Comparison of ENCODE assay signal across 8 mouse cellular contexts in the genomic region with DNA sequence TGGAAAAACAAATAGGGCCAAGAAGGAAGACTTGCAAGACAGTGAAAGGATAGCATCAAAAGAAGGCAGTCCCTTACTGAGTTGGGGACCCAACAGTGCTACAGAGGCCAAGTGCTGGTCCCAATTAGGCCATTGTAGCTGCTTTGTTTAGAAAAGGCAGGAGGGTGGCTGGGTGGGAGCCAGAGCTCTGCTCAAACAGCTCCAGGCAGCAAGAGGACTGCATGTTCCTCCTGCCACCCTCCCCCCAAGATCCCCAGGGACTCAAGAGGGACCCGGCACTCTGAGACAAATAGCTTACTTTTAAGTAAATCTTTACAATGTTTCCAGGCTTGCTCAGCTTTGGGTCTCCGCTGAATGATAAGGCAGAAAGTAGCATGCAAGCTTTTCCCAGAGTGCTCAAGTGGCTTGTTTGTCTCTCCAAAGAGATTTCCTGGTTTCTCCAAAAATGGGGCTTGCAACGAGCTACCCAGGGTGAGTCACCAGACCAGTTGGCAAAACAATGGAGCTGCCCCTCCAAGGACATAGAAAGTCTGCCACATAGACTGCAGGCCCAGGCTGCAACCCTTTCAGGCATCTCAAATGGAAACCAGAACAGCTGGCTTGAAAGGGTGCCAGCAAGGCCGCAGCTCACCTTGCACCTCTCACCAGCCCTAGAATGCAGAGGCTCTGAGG. TPM values are rescaled to one million over a fixed set of nuclear protein-coding genes. Genes with fewer than 3 reads are reported as not detected.
DNase-seq lines count a peak whose midpoint lies in the region; ATAC-seq lines count a peak whose summit lies in the region.

No protein-coding gene starts in this region.

- no peak overlapping the region for H3K9ac ChIP-seq in forebrain, embryonic 14.5 days (ENCODE audit: low read length)
- no peak overlapping the region for H3K9ac ChIP-seq in forebrain, embryonic 11.5 days (ENCODE audit: low read length)
- no peak overlapping the region for H3K9ac ChIP-seq in stomach, embryonic 15.5 days

- no peaks in the 10 kb centered on the region for H3K4me1 ChIP-seq in forebrain, embryonic 14.5 days (ENCODE audit: control insufficient read depth, insufficient read depth, low read length)
- H3K4me1 ChIP-seq in forebrain, embryonic 11.5 days (replicated peaks; ENCODE audit: control insufficient read depth, insufficient read depth, low read length), result no peaks in the 10 kb centered on the region
- peaks cover 5% of the 10 kb centered on the region; the same call in 1 of the 2 replicates for H3K4me1 ChIP-seq in stomach, embryonic 15.5 days

- no peaks in the 10 kb centered on the region for H3K27me3 ChIP-seq in forebrain, embryonic 14.5 days (replicated peaks; ENCODE audit: control insufficient read depth, insufficient read depth, low read length)
- H3K27me3 ChIP-seq in forebrain, embryonic 11.5 days (ENCODE audit: control insufficient read depth, insufficient read depth, low read length), result no peaks in the 10 kb centered on the region
- no peaks in the 10 kb centered on the region for H3K27me3 ChIP-seq in stomach, embryonic 15.5 days (replicated peaks)

- H3K4me3 ChIP-seq in forebrain, embryonic 14.5 days (ENCODE audit: low read depth, low read length), result no peak overlapping the region
- no peak overlapping the region for H3K4me3 ChIP-seq in forebrain, embryonic 11.5 days (ENCODE audit: low read depth, low read length)
- no peak overlapping the region for H3K4me3 ChIP-seq in stomach, embryonic 15.5 days (replicated peaks)

- 51% methylated on average over 4 of the region's 4 CpGs for WGBS in forebrain, embryonic 14.5 days
- WGBS in forebrain, embryonic 11.5 days, result 65% methylated on average over 4 of the region's 4 CpGs
- WGBS in stomach, embryonic 15.5 days, result 28% methylated on average over 4 of the region's 4 CpGs

- no peak for ATAC-seq in forebrain, embryonic 14.5 days
- no peak for ATAC-seq in forebrain, embryonic 11.5 days (replicated peaks; ENCODE audit: low FRiP score)
- ATAC-seq in stomach, embryonic 15.5 days (ENCODE audit: insufficient read depth, low FRiP score, low read depth), result peak; percentile 48; the same call in 1 of the 2 replicates

- H3K4me2 ChIP-seq in forebrain, embryonic 14.5 days (ENCODE audit: low read length), result no peak overlapping the region
- no peak overlapping the region for H3K4me2 ChIP-seq in forebrain, embryonic 11.5 days (ENCODE audit: low read depth, low read length, severe bottlenecking)
- 0 out of 2 replicates have a peak overlapping the region, but pooled peaks have one; percentile 1 for H3K4me2 ChIP-seq in stomach, embryonic 15.5 days

- H3K36me3 ChIP-seq in forebrain, embryonic 14.5 days (ENCODE audit: control insufficient read depth, insufficient read depth, low read length), result no peaks in the 10 kb centered on the region
- no peaks in the 10 kb centered on the region for H3K36me3 ChIP-seq in forebrain, embryonic 11.5 days (ENCODE audit: control insufficient read depth, insufficient read depth, low read length)
- no peaks in the 10 kb centered on the region for H3K36me3 ChIP-seq in stomach, embryonic 15.5 days

- DNase-seq in forebrain, embryonic 14.5 days (ENCODE audit: low spot score), result peak; percentile 10
- no peak for DNase-seq in forebrain, embryonic 11.5 days (ENCODE audit: low spot score)
- DNase-seq in right cerebral cortex, adult 18-20 months, result peak; percentile 52
- no peak for DNase-seq in right cerebral cortex, adult 2 months (ENCODE audit: low spot score in 2 of 2)
- DNase-seq in heart, postnatal 4 days, result peak; percentile 44
- no peak for DNase-seq in thymus, postnatal 14 days
- DNase-seq in cerebellum, adult 18-20 months, result no peak

- H3K9me3 ChIP-seq in forebrain, embryonic 14.5 days (replicated peaks; ENCODE audit: control insufficient read depth, low read length), result no peaks in the 10 kb centered on the region
- H3K9me3 ChIP-seq in forebrain, embryonic 11.5 days (ENCODE audit: control insufficient read depth, low read length), result no peaks in the 10 kb centered on the region
- H3K9me3 ChIP-seq in stomach, embryonic 15.5 days, result no peaks in the 10 kb centered on the region

- H3K27ac ChIP-seq in forebrain, embryonic 14.5 days (ENCODE audit: low read depth, low read length), result no peak overlapping the region
- no peak overlapping the region for H3K27ac ChIP-seq in forebrain, embryonic 11.5 days (ENCODE audit: low read depth, low read length)
- H3K27ac ChIP-seq in stomach, embryonic 15.5 days, result peak overlapping the region; percentile 45

RNA-seq across cellular contexts. Expression of a gene that starts 23.0 kb away (rescaled TPM):
- polyA plus RNA-seq in forebrain, embryonic 14.5 days (2014; fragmentation: Nextera tagmentation; extraction: Ambion mirVana), result 0.17 and 0.30 TPM in 2 replicates
- polyA plus RNA-seq in forebrain, embryonic 11.5 days (2014; fragmentation: Nextera tagmentation; extraction: Ambion mirVana), result 0.67 and 0.68 TPM in 2 replicates
- 1 to 10 TPM; 1.4 to 1.6 TPM for total RNA-seq in heart, postnatal 4 days (2021)
- polyA plus RNA-seq in stomach, embryonic 15.5 days (2015; fragmentation: Nextera tagmentation; extraction: Ambion mirVana), result 13.0 and 14.0 TPM in 2 replicates

RNA-seq across cellular contexts. Expression of a gene that starts 27.4 kb away (rescaled TPM):
- polyA plus RNA-seq in forebrain, embryonic 14.5 days (2014; fragmentation: Nextera tagmentation; extraction: Ambion mirVana), result 62.9 and 68.8 TPM in 2 replicates
- 50.3 and 58.7 TPM in 2 replicates for polyA plus RNA-seq in forebrain, embryonic 11.5 days (2014; fragmentation: Nextera tagmentation; extraction: Ambion mirVana)
- 10 to 100 TPM; 14.2 to 14.4 TPM for total RNA-seq in heart, postnatal 4 days (2021)
- 42.3 and 44.1 TPM in 2 replicates for polyA plus RNA-seq in stomach, embryonic 15.5 days (2015; fragmentation: Nextera tagmentation; extraction: Ambion mirVana)

RNA-seq across cellular contexts. Expression of a gene that starts 34.1 kb away (rescaled TPM):
- 148 and 156 TPM in 2 replicates for polyA plus RNA-seq in forebrain, embryonic 14.5 days (2014; fragmentation: Nextera tagmentation; extraction: Ambion mirVana)
- 165 and 167 TPM in 2 replicates for polyA plus RNA-seq in forebrain, embryonic 11.5 days (2014; fragmentation: Nextera tagmentation; extraction: Ambion mirVana)
- 100 to 1,000 TPM; 392 to 414 TPM for total RNA-seq in heart, postnatal 4 days (2021)
- 188 and 218 TPM in 2 replicates for polyA plus RNA-seq in stomach, embryonic 15.5 days (2015; fragmentation: Nextera tagmentation; extraction: Ambion mirVana)

Comparison
In these comparisons a context has a peak if more than half of its experiments do, and no peak if none do; other contexts are left out.
1. DNase-seq: peak in forebrain, embryonic 14.5 days (single experiment), right cerebral cortex, adult 18-20 months (single experiment) and heart, postnatal 4 days (single experiment); none in forebrain, embryonic 11.5 days (single experiment), right cerebral cortex, adult 2 months (0 of 2), thymus, postnatal 14 days (single experiment) and cerebellum, adult 18-20 months (0 of 2).